Mouse (Mus musculus): Measurements from ENCODE around the gene Ankrd44. TPM values are rescaled to one million over a fixed set of nuclear protein-coding genes. Genes with fewer than 3 reads are reported as not detected.

Gene Ankrd44
- polyA plus RNA-seq, 1 experiment from 2014 or later = 28.9 TPM

- no peak overlapping the region for H3K4me2 ChIP-seq (ENCODE audit: low read depth, low read length)
- no peaks in the 10 kb centered on the region for H3K4me1 ChIP-seq (ENCODE audit: control insufficient read depth, insufficient read depth, low read length)
- H3K36me3 ChIP-seq (ENCODE audit: control insufficient read depth, insufficient read depth, low read length) = 0 out of 2 replicates have a peak, but pooled peaks cover 7% of the 10 kb centered on the region
- no peak overlapping the region for H3K4me3 ChIP-seq (ENCODE audit: low read depth, low read length)
- no peak overlapping the region for H3K27ac ChIP-seq (replicated peaks; ENCODE audit: low read depth, low read length)
- no peak for DNase-seq (ENCODE audit: low spot score)
- H3K27me3 ChIP-seq (replicated peaks; ENCODE audit: control insufficient read depth, insufficient read depth, low read length) = no peaks in the 10 kb centered on the region
- no peaks in the 10 kb centered on the region for H3K9me3 ChIP-seq (ENCODE audit: control insufficient read depth, low read length)
- no peak for ATAC-seq (ENCODE audit: low read depth)
- 79% methylated on average over 8 of the region's 8 CpGs for WGBS
- no peak overlapping the region for H3K9ac ChIP-seq (ENCODE audit: low read depth, low read length)
Measured at GRCm38 (mm10) chr1:54755690-54756365, 170.4 kb downstream of the Ankrd44 start.

GRCm38 (mm10) chr1:54749961-54750360 is 176.2 kb downstream of the Ankrd44 start:
- H3K9ac ChIP-seq (ENCODE audit: low read depth, low read length) = no peak overlapping the region
- H3K27ac ChIP-seq (replicated peaks; ENCODE audit: low read depth, low read length) = no peak overlapping the region
- no peaks in the 10 kb centered on the region for H3K4me1 ChIP-seq (ENCODE audit: control insufficient read depth, insufficient read depth, low read length)
- no peak overlapping the region for H3K4me2 ChIP-seq (ENCODE audit: low read depth, low read length)
- H3K4me3 ChIP-seq (ENCODE audit: low read depth, low read length) = no peak overlapping the region
- H3K27me3 ChIP-seq (replicated peaks; ENCODE audit: control insufficient read depth, insufficient read depth, low read length) = no peaks in the 10 kb centered on the region
- DNase-seq (ENCODE audit: low spot score) (no peak), ATAC-seq (ENCODE audit: low read depth) (no peak)
- H3K36me3 ChIP-seq (ENCODE audit: control insufficient read depth, insufficient read depth, low read length) = 0 out of 2 replicates have a peak, but pooled peaks cover 3% of the 10 kb centered on the region
- 46% methylated on average over 1 of the region's 1 CpGs for WGBS
- no peaks in the 10 kb centered on the region for H3K9me3 ChIP-seq (ENCODE audit: control insufficient read depth, low read length)

GRCm38 (mm10) chr1:54749516-54749915 is 176.7 kb downstream of the Ankrd44 start:
- DNase-seq (ENCODE audit: low spot score) (no peak), ATAC-seq (ENCODE audit: low read depth) (no peak)
- 0 out of 2 replicates have a peak, but pooled peaks cover 3% of the 10 kb centered on the region for H3K36me3 ChIP-seq (ENCODE audit: control insufficient read depth, insufficient read depth, low read length)
- H3K4me1 ChIP-seq (ENCODE audit: control insufficient read depth, insufficient read depth, low read length) = no peaks in the 10 kb centered on the region
- H3K27me3 ChIP-seq (replicated peaks; ENCODE audit: control insufficient read depth, insufficient read depth, low read length) = no peaks in the 10 kb centered on the region
- H3K4me2 ChIP-seq (ENCODE audit: low read depth, low read length) = no peak overlapping the region
- WGBS = 71% methylated on average over 3 of the region's 3 CpGs
- H3K9me3 ChIP-seq (ENCODE audit: control insufficient read depth, low read length) = no peaks in the 10 kb centered on the region
- no peak overlapping the region for H3K9ac ChIP-seq (ENCODE audit: low read depth, low read length)
- no peak overlapping the region for H3K4me3 ChIP-seq (ENCODE audit: low read depth, low read length)
- H3K27ac ChIP-seq (replicated peaks; ENCODE audit: low read depth, low read length) = no peak overlapping the region

- Histone ChIP-seq H3K27ac (replicated peaks; ENCODE audit: low read depth, low read length) (no peak overlapping the region), H3K9me3 (ENCODE audit: control insufficient read depth, low read length) (no peaks in the 10 kb centered on the region), H3K4me2 (ENCODE audit: low read depth, low read length) (no peak overlapping the region), H3K27me3 (replicated peaks; ENCODE audit: control insufficient read depth, insufficient read depth, low read length) (no peaks in the 10 kb centered on the region), H3K36me3 (ENCODE audit: control insufficient read depth, insufficient read depth, low read length) (peaks cover 3% of the 10 kb centered on the region; the same call in 1 of the 2 replicates), H3K9ac (ENCODE audit: low read depth, low read length) (no peak overlapping the region), H3K4me3 (ENCODE audit: low read depth, low read length) (no peak overlapping the region), H3K4me1 (ENCODE audit: control insufficient read depth, insufficient read depth, low read length) (no peaks in the 10 kb centered on the region)
- peak; percentile 67 for ATAC-seq (ENCODE audit: low read depth)
- peak; percentile 83 for DNase-seq (ENCODE audit: low spot score)
- 53% methylated on average over 8 of the region's 8 CpGs for WGBS
Measured at GRCm38 (mm10) chr1:54747785-54748420, 178.3 kb downstream of the Ankrd44 start.

- Histone ChIP-seq H3K27me3 (replicated peaks; ENCODE audit: control insufficient read depth, insufficient read depth, low read length) (no peaks in the 10 kb centered on the region), H3K9me3 (ENCODE audit: control insufficient read depth, low read length) (no peaks in the 10 kb centered on the region), H3K4me3 (ENCODE audit: low read depth, low read length) (no peak overlapping the region), H3K27ac (replicated peaks; ENCODE audit: low read depth, low read length) (no peak overlapping the region), H3K36me3 (ENCODE audit: control insufficient read depth, insufficient read depth, low read length) (peaks cover 8% of the 10 kb centered on the region; the same call in 1 of the 2 replicates), H3K4me2 (ENCODE audit: low read depth, low read length) (no peak overlapping the region), H3K9ac (ENCODE audit: low read depth, low read length) (no peak overlapping the region), H3K4me1 (ENCODE audit: control insufficient read depth, insufficient read depth, low read length) (no peaks in the 10 kb centered on the region)
- ATAC-seq (ENCODE audit: low read depth) (no peak), DNase-seq (ENCODE audit: low spot score) (no peak)
Measured at GRCm38 (mm10) chr1:54745666-54746065, 180.5 kb downstream of the Ankrd44 start.

GRCm38 (mm10) chr1:54744171-54744570 is 182.0 kb downstream of the Ankrd44 start:
- Histone ChIP-seq H3K27me3 (replicated peaks; ENCODE audit: control insufficient read depth, insufficient read depth, low read length) (no peaks in the 10 kb centered on the region), H3K4me3 (ENCODE audit: low read depth, low read length) (no peak overlapping the region), H3K4me2 (ENCODE audit: low read depth, low read length) (no peak overlapping the region), H3K4me1 (ENCODE audit: control insufficient read depth, insufficient read depth, low read length) (no peaks in the 10 kb centered on the region), H3K9ac (ENCODE audit: low read depth, low read length) (no peak overlapping the region), H3K9me3 (ENCODE audit: control insufficient read depth, low read length) (no peaks in the 10 kb centered on the region), H3K36me3 (ENCODE audit: control insufficient read depth, insufficient read depth, low read length) (peaks cover 8% of the 10 kb centered on the region; the same call in 1 of the 2 replicates), H3K27ac (replicated peaks; ENCODE audit: low read depth, low read length) (no peak overlapping the region)
- ATAC-seq (ENCODE audit: low read depth) (no peak), DNase-seq (ENCODE audit: low spot score) (no peak)
- 89% methylated on average over 5 of the region's 5 CpGs for WGBS

GRCm38 (mm10) chr1:54743072-54743471 is 183.1 kb downstream of the Ankrd44 start:
- Histone ChIP-seq H3K4me3 (ENCODE audit: low read depth, low read length) (no peak overlapping the region), H3K36me3 (ENCODE audit: control insufficient read depth, insufficient read depth, low read length) (peaks cover 8% of the 10 kb centered on the region; the same call in 1 of the 2 replicates), H3K27ac (replicated peaks; ENCODE audit: low read depth, low read length) (no peak overlapping the region), H3K4me1 (ENCODE audit: control insufficient read depth, insufficient read depth, low read length) (no peaks in the 10 kb centered on the region), H3K27me3 (replicated peaks; ENCODE audit: control insufficient read depth, insufficient read depth, low read length) (no peaks in the 10 kb centered on the region), H3K9ac (ENCODE audit: low read depth, low read length) (no peak overlapping the region), H3K9me3 (ENCODE audit: control insufficient read depth, low read length) (no peaks in the 10 kb centered on the region), H3K4me2 (ENCODE audit: low read depth, low read length) (no peak overlapping the region)
- DNase-seq (ENCODE audit: low spot score) (no peak), ATAC-seq (ENCODE audit: low read depth) (no peak)
- WGBS = 81% methylated on average over 8 of the region's 8 CpGs

- no peak for ATAC-seq (ENCODE audit: low read depth)
- Histone ChIP-seq H3K4me1 (ENCODE audit: control insufficient read depth, insufficient read depth, low read length) (no peaks in the 10 kb centered on the region), H3K27ac (replicated peaks; ENCODE audit: low read depth, low read length) (no peak overlapping the region), H3K9me3 (ENCODE audit: control insufficient read depth, low read length) (no peaks in the 10 kb centered on the region), H3K4me3 (ENCODE audit: low read depth, low read length) (no peak overlapping the region), H3K36me3 (ENCODE audit: control insufficient read depth, insufficient read depth, low read length) (peaks cover 8% of the 10 kb centered on the region; the same call in 1 of the 2 replicates), H3K9ac (ENCODE audit: low read depth, low read length) (no peak overlapping the region), H3K4me2 (ENCODE audit: low read depth, low read length) (no peak overlapping the region), H3K27me3 (replicated peaks; ENCODE audit: control insufficient read depth, insufficient read depth, low read length) (no peaks in the 10 kb centered on the region)
- DNase-seq (ENCODE audit: low spot score) = no peak
- WGBS = 83% methylated on average over 5 of the region's 5 CpGs
Measured at GRCm38 (mm10) chr1:54740936-54741335, 185.3 kb downstream of the Ankrd44 start.
